Mouse (Mus musculus) liver, postnatal 0 days (tissue): ENCODE data around the gene Hs3st5.

ENCODE experiments used
- CTCF ChIP-seq: sonication (generic); IDR thresholded peaks from 2 replicates; pipeline ENCODE4 v1.5.1; 2016; ENCODE audit warnings: antibody characterized with exemption, low read depth
- EP300 ChIP-seq: IDR thresholded peaks from 2 replicates; pipeline ENCODE4 v1.6.1; 2016; ENCODE audit warnings: antibody characterized with exemption, low read depth, mild to moderate bottlenecking

- no peak for TF ChIP-seq EP300
- no peak for TF ChIP-seq CTCF
Measured at GRCm38 (mm10) chr10:36773595-36773994, 267.0 kb downstream of the Hs3st5 start.
